Mouse (Mus musculus) MEL (cell line): ENCODE measurements around the gene Hs1bp3. TPM values are rescaled to one million over a fixed set of nuclear protein-coding genes. Genes with fewer than 3 reads are reported as not detected.

ENCODE experiments used
- DNase-seq: peaks from one replicate; pipeline ENCODE4 v3.0.0; 2011; ENCODE audit warnings: low read depth, low spot score
- H3K27ac ChIP-seq: 2 replicates; pipeline ENCODE4 v1.5.1; 2012; ENCODE audit warnings: low read depth, mild to moderate bottlenecking, control low read depth, low read length, moderate library complexity; ENCODE audit not compliant: control insufficient read depth
- H3K27me3 ChIP-seq, 2 experiments: fragments of 150-350 bp in 1 of 2; sonication (generic) in 1 of 2; 2 replicates each; pipeline ENCODE4 v1.6.1; 2012; ENCODE audit warnings: low read length in 2 of 2, mild to moderate bottlenecking in 2 of 2, improper control_type of control experiment in 1 of 2, moderate library complexity in 1 of 2; ENCODE audit not compliant: insufficient read depth in 2 of 2, control insufficient read depth in 1 of 2
- H3K36me3 ChIP-seq, 2 experiments: 2 replicates each; pipeline ENCODE4 v1.6.1; 2012 to 2014; ENCODE audit warnings: low read length in 2 of 2, improper control_type of control experiment in 1 of 2, inconsistent platforms in 1 of 2, mild to moderate bottlenecking in 1 of 2; ENCODE audit not compliant: insufficient read depth in 2 of 2, control insufficient read depth in 1 of 2
- H3K4me1 ChIP-seq, 2 experiments: fragments of 150-350 bp in 1 of 2; sonication (generic) in 1 of 2; 2 replicates each; pipeline ENCODE4 v1.6.1; 2012; ENCODE audit warnings: low read length in 2 of 2, improper control_type of control experiment in 1 of 2, mild to moderate bottlenecking in 1 of 2; ENCODE audit not compliant: insufficient read depth in 2 of 2, control insufficient read depth in 1 of 2
- H3K4me3 ChIP-seq, 2 experiments: fragments of 150-350 bp in 1 of 2; sonication (generic) in 1 of 2; 2 replicates each; pipeline ENCODE4 v1.5.1; 2012; ENCODE audit warnings: low read depth in 2 of 2, low read length in 2 of 2, mild to moderate bottlenecking in 2 of 2, moderate library complexity in 2 of 2, control low read depth in 1 of 2, improper control_type of control experiment in 1 of 2; ENCODE audit not compliant: control insufficient read depth in 1 of 2, insufficient read depth in 1 of 2
- H3K79me2 ChIP-seq: 2 replicates; pipeline ENCODE4 v1.6.1; 2012; ENCODE audit warnings: mild to moderate bottlenecking, low read length, moderate library complexity; ENCODE audit not compliant: control insufficient read depth, poor library complexity, insufficient read depth
- H3K9ac ChIP-seq: 2 replicates; pipeline ENCODE4 v1.6.1; 2012; ENCODE audit warnings: low read depth, mild to moderate bottlenecking, control low read depth, low read length, moderate library complexity; ENCODE audit not compliant: control insufficient read depth, poor library complexity, severe bottlenecking
- H3K9me3 ChIP-seq: fragments of 150-350 bp; sonication (generic); replicated peaks from 2 replicates; pipeline ENCODE4 v1.6.1; 2012; ENCODE audit warnings: mild to moderate bottlenecking, low read length, improper control_type of control experiment, moderate library complexity; ENCODE audit not compliant: insufficient read depth
- BHLHE40 ChIP-seq: IDR thresholded peaks from 2 replicates; pipeline ENCODE4 v1.6.1; 2012; ENCODE audit warnings: low read depth, mild to moderate bottlenecking, inconsistent platforms, low read length, improper control_type of control experiment, borderline replicate concordance
- CHD2 ChIP-seq: IDR thresholded peaks from 2 replicates; pipeline ENCODE4 v1.6.1; 2011; ENCODE audit warnings: low read length, improper control_type of control experiment
- CTCF ChIP-seq, 3 experiments: IDR thresholded peaks in 2 of 3; conservative IDR thresholded peaks in 1 of 3; 2 replicates each; pipeline ENCODE4 v1.5.1; 2011 to 2012; ENCODE audit warnings: low read length in 3 of 3, low read depth in 2 of 3, mild to moderate bottlenecking in 2 of 3, improper control_type of control experiment in 1 of 3, inconsistent platforms in 1 of 3, mixed read lengths in 1 of 3, moderate library complexity in 1 of 3; ENCODE audit not compliant: control insufficient read depth in 1 of 3, insufficient read depth in 1 of 3, poor library complexity in 1 of 3, severe bottlenecking in 1 of 3
- ETS1 ChIP-seq: IDR thresholded peaks from 2 replicates; pipeline ENCODE4 v1.6.1; 2012; ENCODE audit warnings: low read depth, mild to moderate bottlenecking, inconsistent platforms, low read length, improper control_type of control experiment, moderate library complexity
- GABPA ChIP-seq: IDR thresholded peaks from 2 replicates; pipeline ENCODE4 v1.6.1; 2012; ENCODE audit warnings: low read depth, mild to moderate bottlenecking, inconsistent platforms, low read length, improper control_type of control experiment, moderate library complexity
- GATA1 ChIP-seq: IDR thresholded peaks from 2 replicates; pipeline ENCODE4 v1.6.1; 2011; ENCODE audit warnings: low read depth, low read length, improper control_type of control experiment
- HCFC1 ChIP-seq: IDR thresholded peaks from 2 replicates; pipeline ENCODE4 v1.6.1; 2012; ENCODE audit warnings: low read depth, mild to moderate bottlenecking, inconsistent platforms, low read length, improper control_type of control experiment, moderate library complexity
- JUND ChIP-seq: IDR thresholded peaks from 2 replicates; pipeline ENCODE4 v1.6.1; 2011; ENCODE audit warnings: low read depth, mild to moderate bottlenecking, improper control_type of control experiment, low read length
- KAT2A ChIP-seq: conservative IDR thresholded peaks from 2 replicates; pipeline ENCODE4 v1.6.1; 2012; ENCODE audit warnings: low read depth, low read length, improper control_type of control experiment, inconsistent platforms
- MAFK ChIP-seq: IDR thresholded peaks from 2 replicates; pipeline ENCODE4 v1.6.1; 2011; ENCODE audit warnings: low read depth, mild to moderate bottlenecking, low read length, improper control_type of control experiment, borderline replicate concordance
- MAX ChIP-seq: IDR thresholded peaks from 2 replicates; pipeline ENCODE4 v1.6.1; 2011; ENCODE audit warnings: low read length, improper control_type of control experiment
- MAZ ChIP-seq: IDR thresholded peaks from 2 replicates; pipeline ENCODE4 v1.6.1; 2012; ENCODE audit warnings: low read depth, mild to moderate bottlenecking, inconsistent platforms, low read length, improper control_type of control experiment
- MEF2A ChIP-seq: IDR thresholded peaks from 2 replicates; pipeline ENCODE4 v1.6.1; 2014; ENCODE audit warnings: low read depth, mild to moderate bottlenecking, inconsistent platforms, low read length, improper control_type of control experiment; ENCODE audit not compliant: poor library complexity, insufficient replicate concordance, severe bottlenecking; ENCODE audit errors: extremely low read depth
- MXI1 ChIP-seq: IDR thresholded peaks from 2 replicates; pipeline ENCODE4 v1.6.1; 2011; ENCODE audit warnings: mild to moderate bottlenecking, low read depth, low read length, improper control_type of control experiment
- MYB ChIP-seq: IDR thresholded peaks from 2 replicates; pipeline ENCODE4 v1.6.1; 2011; ENCODE audit warnings: mild to moderate bottlenecking, low read depth, low read length, improper control_type of control experiment
- MYC ChIP-seq: IDR thresholded peaks from 2 replicates; pipeline ENCODE4 v1.6.1; 2011; ENCODE audit warnings: low read depth, mild to moderate bottlenecking, low read length, improper control_type of control experiment, moderate library complexity
- NELFE ChIP-seq: IDR thresholded peaks from 2 replicates; pipeline ENCODE4 v1.6.1; 2011; ENCODE audit warnings: low read depth, low read length, improper control_type of control experiment
- NRF1 ChIP-seq: IDR thresholded peaks from 2 replicates; pipeline ENCODE4 v1.6.1; 2014; ENCODE audit warnings: low read depth, mild to moderate bottlenecking, inconsistent platforms, low read length, improper control_type of control experiment, moderate library complexity; ENCODE audit not compliant: poor library complexity, insufficient read depth, severe bottlenecking
- POLR2A ChIP-seq, 2 experiments: IDR thresholded peaks; 2 replicates each; pipeline ENCODE4 v1.6.1; 2011 to 2012; ENCODE audit warnings: low read length in 2 of 2, mild to moderate bottlenecking in 2 of 2, control low read depth in 1 of 2, improper control_type of control experiment in 1 of 2, low read depth in 1 of 2, moderate library complexity in 1 of 2; ENCODE audit not compliant: control insufficient read depth in 1 of 2, insufficient read depth in 1 of 2, poor library complexity in 1 of 2
- POLR2AphosphoS2 ChIP-seq: IDR thresholded peaks from 2 replicates; pipeline ENCODE4 v1.6.1; 2011; ENCODE audit warnings: low read length, improper control_type of control experiment
- RCOR1 ChIP-seq: IDR thresholded peaks from 2 replicates; pipeline ENCODE4 v1.6.1; 2012; ENCODE audit warnings: low read depth, mild to moderate bottlenecking, inconsistent platforms, low read length, improper control_type of control experiment
- SIN3A ChIP-seq: IDR thresholded peaks from 2 replicates; pipeline ENCODE4 v1.6.1; 2012; ENCODE audit warnings: low read length, improper control_type of control experiment, inconsistent platforms
- SMC3 ChIP-seq: IDR thresholded peaks from 2 replicates; pipeline ENCODE4 v1.6.1; 2011; ENCODE audit warnings: low read depth, low read length, improper control_type of control experiment
- TAL1 ChIP-seq: IDR thresholded peaks from 2 replicates; pipeline ENCODE4 v1.6.1; 2012; ENCODE audit warnings: mild to moderate bottlenecking, inconsistent platforms, low read length, moderate library complexity, mixed read lengths
- TCF12 ChIP-seq: IDR thresholded peaks from 2 replicates; pipeline ENCODE4 v1.6.1; 2014; ENCODE audit warnings: low read depth, mild to moderate bottlenecking, inconsistent platforms, low read length, improper control_type of control experiment, moderate library complexity
- ZC3H11A ChIP-seq: IDR thresholded peaks from 2 replicates; pipeline ENCODE4 v1.6.1; 2012; ENCODE audit warnings: low read depth, mild to moderate bottlenecking, inconsistent platforms, low read length, improper control_type of control experiment
- ZKSCAN1 ChIP-seq: IDR thresholded peaks from 2 replicates; pipeline ENCODE4 v1.6.1; 2012; ENCODE audit warnings: low read depth, mild to moderate bottlenecking, inconsistent platforms, low read length, improper control_type of control experiment, moderate library complexity
- ZMIZ1 ChIP-seq: IDR thresholded peaks from 2 replicates; pipeline ENCODE4 v1.6.1; 2012; ENCODE audit warnings: low read depth, mild to moderate bottlenecking, inconsistent platforms, low read length, improper control_type of control experiment, moderate library complexity
- ZNF384 ChIP-seq: IDR thresholded peaks from 2 replicates; pipeline ENCODE4 v1.6.1; 2012; ENCODE audit warnings: low read depth, mild to moderate bottlenecking, inconsistent platforms, low read length, improper control_type of control experiment
- polyA plus RNA-seq, 2 experiments: library from polyadenylated mRNA; stranded (reverse) in 1 of 2; unstranded in 1 of 2; fragments of >175 nt in 1 of 2; fragments of >200 nt in 1 of 2; gene quantifications; 2 replicates each; pipeline versions ENCODE4 v1.2.1 to v1.2.4; 2012; ENCODE audit warnings: low replicate concordance in 2 of 2, low read depth in 1 of 2; ENCODE audit not compliant: insufficient read length in 2 of 2, insufficient read depth in 1 of 2, missing spikeins in 1 of 2
- total RNA-seq: library from RNA; depleted of rRNA; stranded (reverse); fragments of 300-350 nt; gene quantifications from 2 replicates; pipeline ENCODE4 v1.2.3, GENCODE M21; 2012

Gene Hs1bp3
- total and polyA plus RNA-seq, 3 experiments = 4.7 to 17.4 TPM; not detected in 1

GRCm38 (mm10) chr12:8325245-8325942 is 12.2 kb downstream of the Hs1bp3 start:
- no peaks in the 10 kb centered on the region for H3K9me3 ChIP-seq
- no peaks in the 10 kb centered on the region for H3K79me2 ChIP-seq
- no peak for DNase-seq
- no peak overlapping the region for H3K4me3 ChIP-seq
- H3K9ac ChIP-seq = no peak overlapping the region
- no peaks in the 10 kb centered on the region for H3K4me1 ChIP-seq
- TF ChIP-seq MYC (no peak), ETS1 (no peak), BHLHE40 (no peak), POLR2A (IDR thresholded peaks at IDR 0.05; ENCODE audit: control insufficient read depth in 1 of 2, insufficient read depth in 1 of 2, low read depth in 1 of 2, low read length in 2 of 2, poor library complexity in 1 of 2) (no peak), ZMIZ1 (no peak), MXI1 (no peak), POLR2AphosphoS2 (no peak), ZNF384 (no peak), GABPA (no peak), ZC3H11A (no peak), MEF2A (no peak), HCFC1 (no peak), TCF12 (no peak), NELFE (no peak), GATA1 (no peak), TAL1 (no peak), MAZ (no peak), JUND (no peak), NRF1 (no peak), KAT2A (no peak)
- TF ChIP-seq, all 39 proteins: peak for 0
- Histone ChIP-seq H3K27ac (no peak overlapping the region), H3K36me3 (no peaks in the 10 kb centered on the region), H3K27me3 (no peaks in the 10 kb centered on the region)

GRCm38 (mm10) chr12:8325943-8326522 is 12.8 kb downstream of the Hs1bp3 start:
- DNase-seq = no peak
- Histone ChIP-seq H3K9me3 (no peaks in the 10 kb centered on the region), H3K4me3 (no peak overlapping the region), H3K9ac (no peak overlapping the region), H3K79me2 (no peaks in the 10 kb centered on the region), H3K36me3 (no peaks in the 10 kb centered on the region), H3K27ac (no peak overlapping the region), H3K27me3 (no peaks in the 10 kb centered on the region), H3K4me1 (no peaks in the 10 kb centered on the region)
- TF ChIP-seq ZC3H11A (no peak), MYB (no peak), MAX (no peak), NELFE (no peak), SIN3A (no peak), TAL1 (no peak), ZNF384 (no peak), ZMIZ1 (no peak), KAT2A (no peak), CHD2 (no peak), NRF1 (no peak), MAFK (no peak), SMC3 (no peak), ZKSCAN1 (no peak), RCOR1 (no peak), CTCF (IDR thresholded peaks at IDR 0.05 in 2 of 3, conservative IDR thresholded peaks at IDR 0.05 in 1 of 3; ENCODE audit: control insufficient read depth in 1 of 3, insufficient read depth in 1 of 3, low read depth in 2 of 3, low read length in 3 of 3, poor library complexity in 1 of 3, severe bottlenecking in 1 of 3) (no peak), GABPA (no peak)
